Mouse (Mus musculus) hindbrain, embryonic 15.5 days (tissue): ENCODE measurements at regions not wholly inside any gene's neighbourhood (a gene's known extent, or its start where the extent isn't known, plus 50 kb on each side); places are given as distances from the start of the nearest gene placed in this dataset.

Source experiments
- ATAC-seq: fragments of 200-750 bp; cut with Nextera tagmentation; 2 replicates; pipeline ENCODE4 v1.8.0; 2017; ENCODE audit warnings: low read depth, moderate number of reproducible peaks, moderate TSS enrichment; ENCODE audit not compliant: low FRiP score
- H3K27ac ChIP-seq: fragments of 300-500 bp; sonication (generic); replicated peaks from 2 replicates; pipeline ENCODE4 v1.5.1; 2015; ENCODE audit warnings: mild to moderate bottlenecking, inconsistent platforms
- H3K27me3 ChIP-seq: fragments of 300-500 bp; sonication (generic); 2 replicates; pipeline ENCODE4 v1.6.1; 2015; ENCODE audit warnings: control low read depth, inconsistent platforms
- H3K36me3 ChIP-seq: fragments of 300-500 bp; sonication (generic); 2 replicates; pipeline ENCODE4 v1.6.1; 2015; ENCODE audit warnings: control low read depth, inconsistent platforms
- H3K4me1 ChIP-seq: fragments of 300-500 bp; sonication (generic); replicated peaks from 2 replicates; pipeline ENCODE4 v1.6.1; 2015; ENCODE audit warnings: control low read depth, inconsistent platforms
- H3K4me2 ChIP-seq: fragments of 300-500 bp; sonication (generic); 2 replicates; pipeline ENCODE4 v1.6.1; 2015; ENCODE audit warnings: moderate library complexity, mild to moderate bottlenecking, inconsistent platforms
- H3K4me3 ChIP-seq: fragments of 300-500 bp; sonication (generic); 2 replicates; pipeline ENCODE4 v1.5.1; 2015; ENCODE audit warnings: mild to moderate bottlenecking, inconsistent platforms
- H3K9ac ChIP-seq: fragments of 300-500 bp; sonication (generic); 2 replicates; pipeline ENCODE4 v1.6.1; 2015; ENCODE audit warnings: inconsistent platforms
- H3K9me3 ChIP-seq: fragments of 300-500 bp; sonication (generic); 2 replicates; pipeline ENCODE4 v1.6.1; 2016; ENCODE audit warnings: control low read depth, inconsistent platforms
- WGBS: fragments of 180-500 bp; shearing (Covaris S2); methylation state at CpG from one replicate; pipeline ENCODE4 v1.1.7; 2015; 5-methylcytosine and 5-hydroxymethylcytosine counted together

- H3K4me3 ChIP-seq = no peak overlapping the region
- H3K9me3 ChIP-seq = no peaks in the 10 kb centered on the region
- H3K27ac ChIP-seq = no peak overlapping the region
- no peak for ATAC-seq
- no peaks in the 10 kb centered on the region for H3K4me1 ChIP-seq
- no peak overlapping the region for H3K9ac ChIP-seq
- H3K4me2 ChIP-seq = no peak overlapping the region
- WGBS = 81% methylated on average over 3 of the region's 3 CpGs
- no peaks in the 10 kb centered on the region for H3K27me3 ChIP-seq
- H3K36me3 ChIP-seq = no peaks in the 10 kb centered on the region
These were observed 116.2 kb downstream of the Rpl36a-ps1 start for GRCm38 (mm10) chr14:98877956-98878355.

DNA sequence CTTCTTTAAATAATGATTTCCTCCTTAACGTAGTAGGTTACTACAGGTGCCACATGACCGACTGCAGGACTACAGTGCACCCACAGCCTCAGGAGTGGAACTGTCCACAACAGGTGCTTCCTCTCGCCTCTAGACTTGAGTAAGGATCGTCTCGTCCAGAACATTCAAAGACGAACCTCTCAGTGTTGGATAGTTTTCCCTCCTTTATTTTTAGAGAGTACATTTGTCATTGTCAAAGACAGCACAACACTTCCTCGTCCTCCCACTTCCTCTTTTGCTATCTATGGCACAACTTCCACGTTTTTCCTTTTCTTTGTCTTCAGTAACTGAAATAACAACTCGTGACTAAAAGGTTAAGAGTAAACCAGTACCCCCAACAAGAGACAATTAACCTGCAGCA is 120.7 kb downstream of the Rpl36a-ps1 start:
- H3K9ac ChIP-seq = no peak overlapping the region
- H3K4me3 ChIP-seq = no peak overlapping the region
- no peaks in the 10 kb centered on the region for H3K4me1 ChIP-seq
- no peaks in the 10 kb centered on the region for H3K36me3 ChIP-seq
- no peak for ATAC-seq
- H3K27me3 ChIP-seq = no peaks in the 10 kb centered on the region
- no peaks in the 10 kb centered on the region for H3K9me3 ChIP-seq
- H3K4me2 ChIP-seq = no peak overlapping the region
- 77% methylated on average over 9 of the region's 9 CpGs for WGBS
- no peak overlapping the region for H3K27ac ChIP-seq

DNA sequence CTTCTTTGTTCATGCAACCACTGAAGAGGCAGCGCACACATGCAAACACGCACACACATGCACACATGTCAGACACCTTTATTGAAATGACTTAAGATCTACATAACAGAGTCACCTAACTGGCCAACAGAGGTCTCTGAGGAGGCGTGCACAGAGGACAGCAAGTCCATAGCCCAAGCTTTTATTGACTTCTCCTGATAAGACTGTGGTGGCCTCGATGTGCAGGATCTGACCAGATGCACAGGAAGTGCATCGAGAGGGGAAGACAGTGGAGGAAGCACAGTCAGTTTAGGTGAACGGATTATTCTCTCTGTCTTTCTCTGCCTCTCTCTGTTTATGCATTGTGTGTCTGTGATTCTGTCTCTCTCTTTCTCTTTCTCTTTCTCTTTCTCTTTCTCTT is 124.2 kb downstream of the Rpl36a-ps1 start:
- Histone ChIP-seq H3K36me3 (no peaks in the 10 kb centered on the region), H3K27me3 (no peaks in the 10 kb centered on the region), H3K4me2 (no peak overlapping the region), H3K9ac (no peak overlapping the region), H3K27ac (no peak overlapping the region), H3K4me3 (no peak overlapping the region), H3K4me1 (no peaks in the 10 kb centered on the region), H3K9me3 (no peaks in the 10 kb centered on the region)
- no peak for ATAC-seq
- WGBS = 88% methylated on average over 6 of the region's 6 CpGs

DNA sequence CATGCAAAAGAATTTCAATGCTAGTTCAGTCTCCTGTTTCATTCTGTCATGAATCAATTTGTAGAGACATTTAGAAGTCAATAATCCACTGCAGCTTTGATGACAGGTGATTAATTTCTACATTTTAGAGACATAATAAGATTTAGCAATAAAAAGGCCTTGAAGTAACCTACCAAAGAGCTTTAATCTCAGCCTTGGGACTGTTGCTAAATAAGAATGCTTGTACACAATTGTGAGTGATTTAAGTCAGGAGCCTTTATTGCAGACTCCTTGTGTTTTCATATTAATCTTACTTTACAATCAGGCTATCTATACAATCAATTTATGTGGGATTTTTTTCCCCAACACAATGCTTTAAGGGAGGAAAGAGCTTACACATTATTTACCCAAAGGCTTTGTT is 127.2 kb downstream of the Rpl36a-ps1 start:
- Histone ChIP-seq H3K9me3 (no peaks in the 10 kb centered on the region), H3K36me3 (no peaks in the 10 kb centered on the region), H3K9ac (no peak overlapping the region), H3K4me1 (no peaks in the 10 kb centered on the region), H3K27ac (no peak overlapping the region), H3K4me3 (no peak overlapping the region), H3K27me3 (no peaks in the 10 kb centered on the region), H3K4me2 (no peak overlapping the region)
- no peak for ATAC-seq

DNA sequence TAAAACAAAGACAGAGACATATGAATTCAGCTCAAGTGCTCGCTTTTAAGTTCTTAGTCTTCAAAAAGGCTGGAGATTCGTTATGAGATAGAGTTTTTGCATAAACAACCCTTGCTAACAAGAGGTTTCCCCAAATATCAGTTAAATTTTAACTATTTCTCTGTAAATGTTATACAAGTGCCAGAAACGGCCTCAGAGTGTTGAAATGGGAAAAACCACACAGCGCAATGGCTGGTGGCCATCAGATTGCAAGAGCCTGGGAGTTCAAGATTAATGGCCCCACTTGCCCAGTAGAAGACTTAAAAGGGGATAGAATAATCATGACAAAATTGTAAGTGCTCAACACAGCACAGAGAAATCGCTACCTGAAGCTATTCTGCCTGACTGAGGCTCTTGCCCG is 130.1 kb downstream of the Rpl36a-ps1 start:
- Histone ChIP-seq H3K4me2 (no peak overlapping the region), H3K36me3 (no peaks in the 10 kb centered on the region), H3K4me3 (no peak overlapping the region), H3K27me3 (no peaks in the 10 kb centered on the region), H3K9me3 (no peaks in the 10 kb centered on the region), H3K9ac (no peak overlapping the region), H3K27ac (no peak overlapping the region), H3K4me1 (no peaks in the 10 kb centered on the region)
- no peak for ATAC-seq
- 91% methylated on average over 6 of the region's 6 CpGs for WGBS

GRCm38 (mm10) chr14:98863598-98863997 is 130.5 kb downstream of the Rpl36a-ps1 start:
- Histone ChIP-seq H3K9ac (no peak overlapping the region), H3K9me3 (no peaks in the 10 kb centered on the region), H3K27ac (no peak overlapping the region), H3K4me3 (no peak overlapping the region), H3K27me3 (no peaks in the 10 kb centered on the region), H3K4me1 (no peaks in the 10 kb centered on the region), H3K4me2 (no peak overlapping the region), H3K36me3 (no peaks in the 10 kb centered on the region)
- ATAC-seq = no peak
- 81% methylated on average over 11 of the region's 11 CpGs for WGBS

- ATAC-seq = peak; percentile 54; the same call in 1 of the 2 replicates
These were observed 131.9 kb downstream of the Rpl36a-ps1 start for GRCm38 (mm10) chr14:98862095-98862735.

GRCm38 (mm10) chr14:98858801-98859200 is 135.3 kb downstream of the Rpl36a-ps1 start:
- Histone ChIP-seq H3K27ac (no peak overlapping the region), H3K9ac (no peak overlapping the region), H3K4me2 (no peak overlapping the region), H3K36me3 (no peaks in the 10 kb centered on the region), H3K9me3 (no peaks in the 10 kb centered on the region), H3K27me3 (no peaks in the 10 kb centered on the region), H3K4me3 (no peak overlapping the region), H3K4me1 (no peaks in the 10 kb centered on the region)
- ATAC-seq = no peak
- WGBS = 90% methylated on average over 7 of the region's 7 CpGs

More at GRCm38 (mm10) chr14:98862095-98862735, 131.9 kb downstream of the Rpl36a-ps1 start:
- no peak overlapping the region for H3K4me2 ChIP-seq
- H3K4me1 ChIP-seq = no peaks in the 10 kb centered on the region
- H3K4me3 ChIP-seq = no peak overlapping the region
- no peaks in the 10 kb centered on the region for H3K9me3 ChIP-seq
- no peak overlapping the region for H3K9ac ChIP-seq
- no peak overlapping the region for H3K27ac ChIP-seq
- 34% methylated on average over 5 of the region's 5 CpGs for WGBS
- H3K27me3 ChIP-seq = no peaks in the 10 kb centered on the region
- no peaks in the 10 kb centered on the region for H3K36me3 ChIP-seq

- Histone ChIP-seq H3K4me3 (no peak overlapping the region), H3K4me2 (no peak overlapping the region), H3K27me3 (no peaks in the 10 kb centered on the region), H3K27ac (no peak overlapping the region), H3K4me1 (no peaks in the 10 kb centered on the region), H3K9me3 (no peaks in the 10 kb centered on the region), H3K36me3 (no peaks in the 10 kb centered on the region), H3K9ac (no peak overlapping the region)
- 69% methylated on average over 1 of the region's 1 CpGs for WGBS
- no peak for ATAC-seq
These were observed 145.6 kb downstream of the Rpl36a-ps1 start for GRCm38 (mm10) chr14:98848500-98848899.

DNA sequence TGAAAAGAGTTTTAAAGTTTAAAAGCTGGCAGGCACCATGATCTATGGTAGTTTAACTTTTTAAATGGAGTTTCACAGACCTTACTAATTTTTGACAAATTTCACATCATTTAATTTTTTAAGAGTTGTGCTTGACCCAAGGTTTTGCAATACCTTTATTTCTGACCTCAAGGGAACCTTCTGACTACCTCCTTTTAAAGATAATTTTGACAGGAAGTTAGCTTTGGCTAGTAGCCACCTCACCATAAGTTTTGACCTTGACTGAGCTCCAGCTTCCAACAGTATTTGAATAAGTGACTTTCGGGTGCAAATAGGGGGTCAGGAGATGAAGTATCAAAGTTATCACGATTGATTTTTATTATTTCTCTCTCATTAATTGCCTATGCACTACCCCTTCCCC is 149.9 kb downstream of the Rpl36a-ps1 start:
- Histone ChIP-seq H3K27ac (no peak overlapping the region), H3K36me3 (no peaks in the 10 kb centered on the region), H3K27me3 (no peaks in the 10 kb centered on the region), H3K4me1 (no peaks in the 10 kb centered on the region), H3K9me3 (no peaks in the 10 kb centered on the region), H3K9ac (no peak overlapping the region), H3K4me3 (no peak overlapping the region), H3K4me2 (no peak overlapping the region)
- 86% methylated on average over 2 of the region's 2 CpGs for WGBS
- no peak for ATAC-seq

DNA sequence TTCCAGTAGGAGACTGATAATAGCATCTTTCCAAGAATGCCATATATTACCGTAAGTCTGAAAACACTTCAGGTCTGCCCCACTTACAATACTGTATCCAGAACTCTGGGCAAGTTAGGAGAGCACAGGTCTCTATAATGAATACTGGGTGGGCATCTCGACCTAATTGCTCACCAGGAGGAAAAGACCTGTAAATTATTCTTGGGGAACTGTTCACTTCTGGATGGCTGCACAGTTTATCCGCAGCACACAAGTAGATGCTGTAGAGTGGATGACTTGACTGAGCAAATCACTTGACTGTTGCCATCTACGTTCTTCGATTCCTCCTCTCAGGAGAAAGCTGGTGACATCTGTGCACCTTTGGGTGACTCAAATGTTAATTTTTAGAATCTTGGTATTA is 159.8 kb downstream of the Rpl36a-ps1 start:
- no peak for ATAC-seq
- no peak overlapping the region for H3K9ac ChIP-seq
- no peaks in the 10 kb centered on the region for H3K9me3 ChIP-seq
- 73% methylated on average over 5 of the region's 5 CpGs for WGBS
- H3K4me1 ChIP-seq = peaks cover 13% of the 10 kb centered on the region
- no peak overlapping the region for H3K4me3 ChIP-seq
- H3K36me3 ChIP-seq = no peaks in the 10 kb centered on the region
- H3K27ac ChIP-seq = no peak overlapping the region
- no peaks in the 10 kb centered on the region for H3K27me3 ChIP-seq
- H3K4me2 ChIP-seq = no peak overlapping the region

- no peak overlapping the region for H3K9ac ChIP-seq
- 30% methylated on average over 13 of the region's 13 CpGs for WGBS
- H3K27me3 ChIP-seq = no peaks in the 10 kb centered on the region
- peaks cover 13% of the 10 kb centered on the region for H3K4me1 ChIP-seq
- no peak overlapping the region for H3K4me3 ChIP-seq
- peak; percentile 38 for ATAC-seq
- no peak overlapping the region for H3K27ac ChIP-seq
- H3K9me3 ChIP-seq = no peaks in the 10 kb centered on the region
- peak overlapping the region; percentile 34 for H3K4me2 ChIP-seq
- H3K36me3 ChIP-seq = no peaks in the 10 kb centered on the region
These were observed 160.7 kb downstream of the Rpl36a-ps1 start for GRCm38 (mm10) chr14:98833230-98833999.
